Mouse (Mus musculus): Measurements from ENCODE around the gene Mrpl48.

The Mrpl48 gene

DNA sequence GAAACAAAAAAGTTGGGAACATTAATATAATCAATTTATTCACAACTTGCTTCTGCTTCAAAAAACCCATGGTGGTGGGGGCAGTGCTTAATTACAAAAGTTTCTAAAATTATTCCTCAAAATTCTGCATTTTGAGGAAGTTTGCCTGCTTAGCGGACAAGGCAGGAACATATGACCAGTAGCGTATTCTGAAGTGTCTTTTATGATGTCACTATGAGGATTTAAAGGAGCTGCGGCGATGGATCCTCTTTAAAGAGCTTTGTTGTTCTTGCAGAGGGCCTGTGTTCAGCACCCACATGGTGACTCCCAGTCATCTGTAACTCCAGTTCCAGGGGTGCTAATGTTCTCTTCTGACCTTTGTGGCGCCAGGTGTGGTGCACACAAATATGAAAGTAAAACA lies 77.3 kb downstream of the Mrpl48 start:
- no peak for DNase-seq

- DNase-seq = no peak
These were observed 83.4 kb downstream of the Mrpl48 start for GRCm38 (mm10) chr7:100524669-100525068.

DNA sequence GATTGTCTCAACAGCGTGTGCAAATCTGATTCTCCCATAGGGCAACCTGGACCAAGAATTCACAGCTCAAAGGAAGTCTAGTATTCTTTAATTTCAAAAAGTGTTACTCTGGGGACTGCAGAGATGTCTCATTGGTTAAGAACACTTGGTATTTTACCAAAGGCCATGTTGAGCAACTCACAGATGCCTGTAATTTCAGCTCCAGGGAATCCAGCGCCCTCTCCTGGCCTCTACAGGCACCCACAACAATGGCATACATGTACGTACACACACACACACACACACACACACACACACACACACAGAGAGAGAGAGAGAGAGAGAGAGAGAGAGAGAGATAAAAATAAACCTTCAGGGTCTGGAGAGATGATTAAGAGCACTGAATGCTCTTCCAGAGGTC lies 85.9 kb downstream of the Mrpl48 start:
- no peak for DNase-seq

GRCm38 (mm10) chr7:100520663-100521285 lies 87.3 kb downstream of the Mrpl48 start:
- peak; percentile 83 for DNase-seq

- no peak for DNase-seq
These were observed 87.9 kb downstream of the Mrpl48 start for GRCm38 (mm10) chr7:100520204-100520603.

- no peak for DNase-seq
These were observed 93.5 kb downstream of the Mrpl48 start, which contains the start of gene Dnajb13 for GRCm38 (mm10) chr7:100514573-100514972. Dnajb13 (minus strand) TSS chr7:100514960.

DNA sequence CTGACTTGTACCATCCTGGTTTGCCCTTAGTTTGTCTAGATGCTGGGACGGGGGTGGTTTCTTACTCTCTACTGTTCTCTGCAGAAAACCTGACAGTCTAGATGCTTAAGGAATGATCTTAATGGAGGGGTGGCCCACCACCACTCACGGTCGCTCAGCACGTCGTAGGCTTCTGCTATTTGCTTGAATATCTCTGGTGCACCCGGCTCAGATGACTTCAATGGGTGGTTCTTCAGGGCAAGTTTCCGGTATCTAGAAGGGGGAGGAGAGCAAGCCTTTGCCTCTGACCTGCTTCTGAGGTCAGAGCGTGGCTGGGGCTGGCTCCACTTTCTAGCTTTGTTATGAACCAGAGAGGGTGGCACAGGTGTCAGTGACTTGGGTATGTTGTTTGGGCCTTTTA lies 96.5 kb downstream of the Mrpl48 start:
- DNase-seq = no peak

DNA sequence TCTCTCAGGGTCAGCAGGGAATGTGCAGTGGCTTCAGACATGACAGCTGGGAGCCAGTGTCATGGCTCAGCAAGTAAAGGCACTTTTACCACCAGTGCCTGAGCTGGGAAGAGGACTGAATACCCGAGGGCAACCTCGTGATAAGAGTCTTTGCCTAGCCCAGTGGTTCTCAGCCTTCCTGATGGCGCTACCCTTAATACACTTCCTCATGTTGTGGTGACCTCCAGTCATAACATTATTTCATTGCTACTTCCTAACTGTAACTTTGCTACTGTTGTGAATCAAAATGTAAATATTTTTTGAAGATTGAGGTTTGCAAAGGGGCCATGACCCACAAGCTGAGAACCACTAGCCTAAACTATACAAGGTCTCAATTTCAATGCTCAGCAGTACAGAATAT lies 99.4 kb downstream of the Mrpl48 start:
- no peak for DNase-seq

GRCm38 (mm10) chr7:100506494-100506893 lies 101.6 kb downstream of the Mrpl48 start:
- no peak for DNase-seq

DNA sequence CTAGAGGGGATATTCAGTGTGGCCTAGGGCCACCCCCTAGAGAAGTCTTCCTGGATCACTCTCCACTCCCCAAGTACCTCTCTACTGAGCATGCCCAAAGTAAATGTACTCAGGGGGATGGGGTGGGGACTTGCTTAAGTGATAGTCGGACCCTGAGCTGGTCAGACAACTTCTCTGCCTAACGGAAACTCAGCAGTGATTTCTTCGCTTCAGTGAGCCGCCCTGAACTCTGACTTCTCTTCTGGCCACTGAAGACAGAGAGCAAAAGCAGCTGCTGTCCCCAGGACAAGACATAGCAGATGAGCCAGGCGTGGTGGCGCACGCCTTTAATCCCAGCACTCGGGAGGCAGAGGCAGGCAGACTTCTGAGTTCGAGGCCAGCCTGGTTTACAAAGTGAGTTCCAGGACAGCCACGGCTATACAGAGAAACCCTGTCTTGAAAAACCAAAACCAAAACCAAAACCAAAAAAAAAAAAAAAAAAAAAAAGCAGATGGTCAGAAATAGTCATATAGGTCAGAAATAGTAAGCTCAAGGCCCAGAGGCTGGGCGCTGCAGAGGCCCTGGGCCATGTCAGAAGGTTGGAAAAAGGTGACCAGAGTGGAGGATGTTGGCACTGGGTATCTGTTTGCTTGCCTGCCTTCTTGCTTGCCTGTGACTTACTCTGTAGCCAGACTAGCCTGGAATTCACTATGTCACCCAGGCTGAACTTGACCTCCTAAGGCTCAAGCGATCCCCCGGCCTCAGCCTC lies 103.2 kb downstream of the Mrpl48 start:
- DNase-seq = no peak

- DNase-seq = no peak
These were observed 105.0 kb downstream of the Mrpl48 start for GRCm38 (mm10) chr7:100503076-100503475.

GRCm38 (mm10) chr7:100502374-100502922 lies 105.7 kb downstream of the Mrpl48 start:
- no peak for DNase-seq

DNA sequence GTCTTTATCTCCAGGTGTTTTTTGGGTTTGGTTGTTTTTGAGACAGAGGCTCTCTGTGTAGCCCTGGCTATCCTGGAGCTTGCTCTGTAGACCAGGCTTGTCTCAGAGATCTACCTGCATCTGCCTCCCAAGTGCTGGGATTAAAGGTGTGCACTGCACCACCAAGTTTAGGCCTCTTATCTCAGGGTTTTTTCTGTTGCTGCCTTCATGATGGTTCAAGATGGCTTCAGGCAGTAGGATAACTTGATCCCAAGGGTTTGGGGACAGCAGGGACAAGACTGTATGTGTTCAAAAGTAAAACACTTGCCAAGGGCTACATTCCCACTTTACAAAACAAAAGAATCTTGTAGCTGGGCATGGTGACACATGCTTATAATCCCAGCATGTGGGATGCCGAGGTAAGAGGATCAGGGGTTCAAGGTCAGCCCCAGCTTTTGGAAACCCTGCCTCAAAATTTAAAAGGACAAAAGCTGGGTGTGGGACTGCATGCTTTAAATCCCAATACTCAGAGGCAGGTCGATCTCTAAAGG lies 106.2 kb downstream of the Mrpl48 start:
- DNase-seq = no peak

DNA sequence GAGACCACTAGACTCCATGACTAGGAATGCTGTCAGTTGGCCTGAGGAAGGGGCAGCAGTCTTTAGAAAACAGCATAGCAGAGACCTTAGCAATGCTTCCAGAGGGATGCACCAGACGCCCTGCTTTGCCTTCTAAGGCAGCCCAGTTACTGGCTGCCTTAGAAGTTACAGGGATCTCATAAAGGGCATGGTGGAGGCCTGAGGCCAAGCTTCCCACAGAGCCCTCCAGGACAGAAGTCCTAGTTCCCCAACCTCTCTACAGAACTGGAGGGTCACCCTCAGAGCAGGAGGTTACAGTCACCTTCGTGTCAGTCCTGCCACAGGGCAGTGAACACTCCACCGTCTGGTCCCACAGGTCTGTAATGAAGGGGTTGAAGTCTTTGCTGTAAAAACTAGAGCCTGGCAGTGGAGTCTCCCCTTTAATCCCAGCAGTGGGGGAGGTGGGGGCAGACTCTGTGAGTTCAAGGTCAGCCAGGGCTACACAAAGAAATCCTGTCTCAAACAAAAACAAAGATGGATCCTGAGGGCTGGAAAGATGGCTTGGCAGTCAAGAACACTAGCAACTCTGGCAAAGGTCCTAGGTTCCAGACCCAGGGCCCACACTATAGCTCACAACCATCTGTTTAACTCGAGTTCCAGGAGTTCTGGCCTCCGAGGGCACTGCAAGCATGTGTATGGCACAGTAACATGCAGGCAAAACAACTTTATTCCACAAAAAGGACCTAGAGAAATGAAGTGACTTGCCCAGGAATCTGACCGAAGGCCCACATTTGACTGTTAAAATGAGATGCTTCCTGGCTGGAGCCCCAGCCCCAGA lies 106.9 kb downstream of the Mrpl48 start:
- no peak for DNase-seq

- DNase-seq = no peak
These were observed 107.7 kb downstream of the Mrpl48 start for GRCm38 (mm10) chr7:100500276-100500977.

- DNase-seq = no peak
These were observed 108.6 kb downstream of the Mrpl48 start for GRCm38 (mm10) chr7:100499465-100499864.

GRCm38 (mm10) chr7:100497982-100498381 lies 110.1 kb downstream of the Mrpl48 start:
- no peak for DNase-seq

- DNase-seq = no peak
These were observed 110.7 kb downstream of the Mrpl48 start for GRCm38 (mm10) chr7:100497402-100497801.

DNA sequence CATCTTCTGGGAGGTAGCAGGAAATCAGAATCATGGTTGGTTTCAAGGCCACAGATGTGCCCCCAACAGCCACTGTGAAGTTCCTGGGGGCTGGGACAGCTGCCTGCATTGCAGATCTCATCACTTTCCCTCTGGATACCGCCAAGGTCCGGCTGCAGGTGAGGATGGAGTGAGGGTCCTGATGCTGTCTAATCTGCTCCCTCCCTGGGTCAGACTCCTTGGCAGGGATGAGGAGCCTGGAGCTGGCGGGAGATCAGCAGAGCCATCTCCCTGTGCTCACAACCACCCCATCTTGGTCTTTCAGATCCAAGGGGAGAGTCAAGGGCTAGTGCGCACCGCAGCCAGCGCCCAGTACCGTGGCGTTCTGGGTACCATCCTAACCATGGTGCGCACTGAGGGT lies 111.3 kb downstream of the Mrpl48 start:
- DNase-seq = no peak

GRCm38 (mm10) chr7:100496371-100496770 lies 111.7 kb downstream of the Mrpl48 start:
- DNase-seq = no peak

Data from cerebellum, adult 8-10 months (tissue).